Mouse (Mus musculus) forebrain, embryonic 11.5 days (tissue): ENCODE data around the gene Sulf2. TPM values are rescaled to one million over a fixed set of nuclear protein-coding genes. Genes with fewer than 3 reads are reported as not detected.

Source experiments
- ATAC-seq: fragments of 200-750 bp; cut with Nextera tagmentation; replicated peaks from 2 replicates; pipeline ENCODE4 v1.8.0; 2017; ENCODE audit warnings: moderate TSS enrichment; ENCODE audit not compliant: low FRiP score
- DNase-seq: peaks from one replicate; pipeline ENCODE4 v3.0.0-alpha.2; 2017; ENCODE audit warnings: low spot score
- H3K27ac ChIP-seq: fragments of 300-500 bp; sonication (generic); 2 replicates; pipeline ENCODE4 v1.5.1; 2014; ENCODE audit warnings: low read depth, low read length
- H3K27me3 ChIP-seq: fragments of 300-500 bp; sonication (generic); 2 replicates; pipeline ENCODE4 v1.6.1; 2014; ENCODE audit warnings: mild to moderate bottlenecking, low read length, mixed read lengths; ENCODE audit not compliant: control insufficient read depth, insufficient read depth
- H3K36me3 ChIP-seq: fragments of 300-500 bp; sonication (generic); 2 replicates; pipeline ENCODE4 v1.6.1; 2014; ENCODE audit warnings: mild to moderate bottlenecking, low read length, moderate library complexity, mixed read lengths; ENCODE audit not compliant: control insufficient read depth, insufficient read depth
- H3K4me1 ChIP-seq: fragments of 300-500 bp; sonication (generic); replicated peaks from 2 replicates; pipeline ENCODE4 v1.6.1; 2014; ENCODE audit warnings: low read length, mixed read lengths; ENCODE audit not compliant: control insufficient read depth, insufficient read depth
- H3K4me2 ChIP-seq: fragments of 300-500 bp; sonication (generic); 2 replicates; pipeline ENCODE4 v1.6.1; 2014; ENCODE audit warnings: low read depth, mild to moderate bottlenecking, low read length, moderate library complexity, mixed read lengths; ENCODE audit not compliant: severe bottlenecking
- H3K4me3 ChIP-seq: fragments of 300-500 bp; sonication (generic); 2 replicates; pipeline ENCODE4 v1.5.1; 2014; ENCODE audit warnings: low read depth, low read length
- H3K9ac ChIP-seq: fragments of 300-500 bp; sonication (generic); 2 replicates; pipeline ENCODE4 v1.6.1; 2014; ENCODE audit warnings: low read length
- H3K9me3 ChIP-seq: fragments of 300-500 bp; sonication (generic); 2 replicates; pipeline ENCODE4 v1.6.1; 2016; ENCODE audit warnings: low read length, mixed read lengths; ENCODE audit not compliant: control insufficient read depth
- whole genome bisulfite sequencing: fragments of 180-500 bp; shearing (Covaris S2); extraction: QIAGEN DNeasy Blood & Tissue Kit; methylation state at CpG from one replicate; pipeline ENCODE4 v1.1.7; 2014; 5-methylcytosine and 5-hydroxymethylcytosine counted together
- polyA plus RNA-seq: library from polyadenylated mRNA; unstranded; fragments of >200 nt; fragmentation: Nextera tagmentation; extraction: Ambion mirVana; gene quantifications from 2 replicates; pipeline ENCODE4 v1.2.1, GENCODE M21; 2014

The Sulf2 gene
- polyA plus RNA-seq, 1 experiment from 2014 or later, result 97.9 TPM

DNA sequence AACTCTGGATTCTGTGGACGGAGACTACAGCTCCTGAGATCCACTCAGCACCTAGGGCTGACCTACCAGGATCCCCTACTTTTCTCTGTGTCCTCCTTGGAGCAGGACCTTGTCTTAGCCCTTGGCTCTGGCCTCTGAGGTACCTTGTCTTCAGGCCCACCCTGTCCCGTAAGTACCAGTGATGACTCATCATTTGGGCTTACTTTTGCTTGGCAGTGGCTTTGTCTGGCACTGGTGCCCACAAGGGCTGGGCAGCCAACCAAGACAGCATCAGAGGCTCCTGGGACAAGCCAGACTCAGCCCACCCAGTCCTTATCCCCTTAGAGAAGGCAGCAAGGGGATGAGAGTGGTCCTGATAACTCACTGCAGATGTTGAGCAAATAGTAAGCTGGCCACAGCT is 11.9 kb upstream of the Sulf2 start:
- Histone ChIP-seq H3K9ac (no peak overlapping the region), H3K4me3 (no peak overlapping the region), H3K27me3 (no peaks in the 10 kb centered on the region), H3K36me3 (no peaks in the 10 kb centered on the region), H3K27ac (no peak overlapping the region), H3K4me1 (no peaks in the 10 kb centered on the region; the same call in 1 of the 2 replicates), H3K9me3 (no peaks in the 10 kb centered on the region), H3K4me2 (no peak overlapping the region)
- WGBS, result 90% methylated on average over 2 of the region's 2 CpGs
- DNase-seq (no peak), ATAC-seq (no peak)

DNA sequence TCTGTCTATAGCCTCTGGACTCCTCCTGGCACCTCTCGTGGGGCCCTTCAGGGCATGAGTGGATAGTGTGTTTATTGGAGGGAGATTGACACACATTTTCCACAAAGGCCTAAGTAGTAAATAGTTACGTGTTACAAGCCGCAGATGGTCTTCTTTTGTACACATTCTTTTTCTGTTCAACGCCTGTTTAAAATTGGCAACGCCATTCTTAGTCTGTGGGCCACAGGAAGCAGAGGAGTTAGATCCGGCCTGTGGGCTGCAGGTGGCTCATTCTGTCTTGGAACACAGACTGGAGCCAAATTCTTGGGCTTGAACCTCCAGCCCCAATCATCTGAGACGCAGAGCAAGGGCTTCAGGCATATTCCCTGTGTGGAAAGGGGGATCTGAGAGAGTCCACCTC is 9.9 kb upstream of the Sulf2 start:
- WGBS, result 80% methylated on average over 7 of the region's 7 CpGs
- H3K36me3 ChIP-seq, result no peaks in the 10 kb centered on the region
- ATAC-seq (no peak), DNase-seq (no peak)
- H3K27ac ChIP-seq, result no peak overlapping the region
- no peaks in the 10 kb centered on the region; the same call in 1 of the 2 replicates for H3K4me1 ChIP-seq
- H3K4me3 ChIP-seq, result no peak overlapping the region
- no peaks in the 10 kb centered on the region for H3K9me3 ChIP-seq
- H3K4me2 ChIP-seq, result no peak overlapping the region
- no peaks in the 10 kb centered on the region for H3K27me3 ChIP-seq
- no peak overlapping the region for H3K9ac ChIP-seq

DNA sequence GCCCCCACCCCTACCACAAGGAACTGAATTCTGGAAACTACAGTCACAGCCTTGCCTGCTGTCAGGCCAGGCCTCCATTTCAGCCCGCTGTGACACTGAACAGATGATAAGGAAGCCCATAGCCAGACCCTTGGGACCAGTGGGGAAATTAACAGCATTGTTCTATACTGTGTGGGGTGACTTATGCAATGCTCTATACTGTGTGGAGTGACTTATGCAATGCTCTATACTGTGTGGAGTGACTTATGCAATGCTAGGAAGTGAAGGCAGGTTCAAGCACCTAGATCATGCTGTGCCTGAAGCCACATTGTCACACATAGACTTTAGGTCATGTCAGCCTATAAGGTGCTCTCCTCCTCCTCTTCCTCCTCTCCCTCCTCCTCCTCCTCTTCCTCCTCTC is 9.1 kb upstream of the Sulf2 start:
- no peaks in the 10 kb centered on the region; the same call in 1 of the 2 replicates for H3K4me1 ChIP-seq
- no peak overlapping the region for H3K4me3 ChIP-seq
- H3K9ac ChIP-seq, result no peak overlapping the region
- H3K27me3 ChIP-seq, result no peaks in the 10 kb centered on the region
- DNase-seq (no peak), ATAC-seq (no peak)
- H3K9me3 ChIP-seq, result no peaks in the 10 kb centered on the region
- H3K4me2 ChIP-seq, result no peak overlapping the region
- no peak overlapping the region for H3K27ac ChIP-seq
- WGBS, result 96% methylated on average over 1 of the region's 1 CpGs
- no peaks in the 10 kb centered on the region for H3K36me3 ChIP-seq

DNA sequence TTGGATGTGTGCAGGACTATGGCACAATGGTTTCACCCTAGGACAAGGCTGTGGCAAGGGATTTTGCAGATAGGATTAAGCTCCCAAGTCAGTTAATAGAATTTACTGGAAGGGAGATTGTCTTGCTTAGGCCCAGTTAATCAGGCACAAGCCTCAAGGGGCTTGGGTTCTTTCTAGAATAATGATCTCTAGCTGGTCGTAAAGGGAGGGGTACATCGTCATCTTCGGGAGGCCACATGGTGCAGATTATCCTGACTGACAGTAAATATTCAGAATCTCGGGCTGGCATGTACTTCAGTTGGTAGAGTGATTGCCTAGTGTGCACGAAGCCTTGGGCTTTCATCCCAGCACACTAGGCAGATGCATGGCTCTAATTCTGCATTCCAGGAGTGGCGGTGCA is 8.5 kb upstream of the Sulf2 start:
- Histone ChIP-seq H3K36me3 (no peaks in the 10 kb centered on the region), H3K9me3 (no peaks in the 10 kb centered on the region), H3K27ac (no peak overlapping the region), H3K27me3 (no peaks in the 10 kb centered on the region), H3K4me2 (no peak overlapping the region), H3K4me3 (no peak overlapping the region), H3K9ac (no peak overlapping the region), H3K4me1 (no peaks in the 10 kb centered on the region; the same call in 1 of the 2 replicates)
- ATAC-seq, result no peak
- WGBS, result 68% methylated on average over 6 of the region's 6 CpGs
- no peak for DNase-seq

DNA sequence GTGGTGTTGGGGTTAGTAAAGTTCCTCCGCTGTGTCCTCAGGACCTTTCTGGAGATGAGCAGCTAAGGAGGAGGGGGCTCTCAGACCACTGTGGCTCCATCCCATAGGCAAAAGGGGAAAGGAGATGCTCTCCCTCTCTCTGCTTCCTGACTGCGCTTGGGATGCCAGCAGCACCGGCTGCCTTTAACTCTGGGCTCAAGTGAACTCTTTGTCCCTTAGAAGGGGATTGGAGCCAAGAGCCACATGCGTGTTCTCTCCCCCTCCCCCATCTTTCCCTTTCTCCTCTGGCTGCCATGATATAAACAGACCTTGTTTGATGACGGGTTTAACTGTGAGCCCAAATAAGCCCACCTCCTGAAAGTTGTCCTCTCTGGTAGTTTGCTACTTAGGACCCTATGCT is 7.8 kb upstream of the Sulf2 start:
- Histone ChIP-seq H3K4me3 (no peak overlapping the region), H3K4me2 (no peak overlapping the region), H3K4me1 (no peaks in the 10 kb centered on the region; the same call in 1 of the 2 replicates), H3K27me3 (no peaks in the 10 kb centered on the region), H3K36me3 (no peaks in the 10 kb centered on the region), H3K27ac (no peak overlapping the region), H3K9me3 (no peaks in the 10 kb centered on the region), H3K9ac (no peak overlapping the region)
- WGBS, result 83% methylated on average over 5 of the region's 5 CpGs
- ATAC-seq (no peak), DNase-seq (no peak)

DNA sequence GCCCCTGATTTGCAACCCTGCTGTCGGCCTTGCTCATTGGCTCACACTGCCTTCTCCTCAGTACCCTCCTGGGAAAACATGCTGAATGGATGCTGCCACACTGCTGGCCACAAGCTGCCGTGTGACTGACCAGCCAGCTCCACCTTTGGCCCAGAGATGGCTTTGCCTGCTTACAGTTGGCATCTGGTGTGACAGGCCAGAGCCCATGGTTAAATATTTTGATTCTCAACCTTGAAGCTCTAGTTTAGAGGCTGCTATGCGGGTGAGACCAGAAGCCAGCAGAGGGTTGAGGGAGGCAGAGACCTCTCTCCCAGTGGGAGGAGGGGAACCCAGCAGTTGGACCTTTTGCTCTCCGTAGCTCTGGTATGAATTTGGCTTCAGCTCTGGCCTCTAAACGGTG is 6.7 kb upstream of the Sulf2 start:
- ATAC-seq (no peak), DNase-seq (no peak)
- Histone ChIP-seq H3K36me3 (no peaks in the 10 kb centered on the region), H3K4me1 (no peaks in the 10 kb centered on the region), H3K4me2 (no peak overlapping the region), H3K4me3 (no peak overlapping the region), H3K9me3 (no peaks in the 10 kb centered on the region), H3K27me3 (no peaks in the 10 kb centered on the region), H3K9ac (no peak overlapping the region), H3K27ac (no peak overlapping the region)
- 83% methylated on average over 5 of the region's 5 CpGs for WGBS

DNA sequence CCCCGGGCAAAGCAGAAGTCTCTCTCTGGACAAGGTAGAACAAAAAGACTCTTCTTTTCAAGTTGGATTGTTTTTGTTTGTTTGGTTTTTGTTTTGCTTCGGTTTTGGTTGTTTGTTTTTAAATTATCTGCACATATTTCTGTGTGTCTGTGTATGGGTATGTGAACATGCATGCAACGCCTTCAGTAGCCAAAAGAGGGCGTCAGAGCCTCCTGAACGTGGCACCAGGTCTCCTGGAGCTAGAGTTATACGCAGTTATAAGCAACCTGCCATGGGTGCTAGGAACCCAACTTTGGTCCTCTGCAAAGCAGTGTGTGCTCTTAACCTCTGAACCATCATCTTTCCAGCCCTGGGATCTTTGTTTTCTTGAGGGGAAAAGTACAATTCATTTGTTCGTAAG is 3.8 kb upstream of the Sulf2 start:
- DNase-seq (no peak), ATAC-seq (no peak)
- Histone ChIP-seq H3K27me3 (no peaks in the 10 kb centered on the region), H3K9ac (no peak overlapping the region), H3K36me3 (no peaks in the 10 kb centered on the region), H3K4me3 (no peak overlapping the region), H3K4me1 (peaks cover 8% of the 10 kb centered on the region), H3K27ac (no peak overlapping the region), H3K9me3 (no peaks in the 10 kb centered on the region), H3K4me2 (no peak overlapping the region)
- 89% methylated on average over 7 of the region's 7 CpGs for WGBS

DNA sequence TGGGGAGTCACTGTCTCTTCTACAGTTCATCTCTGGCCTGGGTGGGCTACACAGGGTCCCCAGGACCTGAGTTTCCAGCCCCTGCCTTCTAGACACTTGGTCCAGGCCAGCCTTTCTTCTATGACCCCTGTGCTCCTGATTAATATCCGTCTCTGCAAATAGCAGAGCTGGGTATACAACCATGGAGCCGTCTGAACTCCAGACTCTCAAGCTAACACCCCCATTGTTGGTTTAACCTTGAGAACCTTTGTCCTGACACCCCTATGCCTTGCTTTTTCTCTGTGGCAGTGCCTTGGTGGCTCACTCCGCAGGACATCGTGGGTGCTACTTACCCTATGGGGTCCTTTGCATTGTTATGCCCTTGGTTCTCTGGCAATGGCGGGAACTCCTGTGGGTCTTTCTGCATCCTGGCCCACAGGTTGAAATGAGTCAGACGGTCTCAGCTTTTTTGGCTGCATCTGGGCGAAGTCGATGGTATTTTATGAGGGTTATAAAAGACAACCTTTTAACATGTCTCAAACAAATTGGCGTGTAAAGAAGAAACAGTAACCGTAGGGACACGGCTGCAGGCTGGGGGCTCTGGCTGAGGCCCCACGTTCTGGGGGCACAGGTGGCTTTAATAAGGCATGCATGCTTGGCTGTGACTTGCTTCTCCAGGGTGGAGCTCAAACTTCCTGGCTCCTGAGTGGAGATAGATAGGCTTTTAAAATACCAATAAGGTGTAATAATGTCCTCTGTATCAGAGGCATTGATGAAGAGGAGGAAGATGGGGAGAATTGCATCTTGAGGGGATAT is 2.5 kb upstream of the Sulf2 start:
- Histone ChIP-seq H3K4me3 (no peak overlapping the region), H3K9ac (no peak overlapping the region), H3K27me3 (no peaks in the 10 kb centered on the region), H3K36me3 (no peaks in the 10 kb centered on the region), H3K27ac (no peak overlapping the region), H3K4me2 (no peak overlapping the region), H3K9me3 (no peaks in the 10 kb centered on the region), H3K4me1 (peaks cover 19% of the 10 kb centered on the region)
- WGBS, result 74% methylated on average over 12 of the region's 12 CpGs
- no peak for ATAC-seq
- no peak for DNase-seq

DNA sequence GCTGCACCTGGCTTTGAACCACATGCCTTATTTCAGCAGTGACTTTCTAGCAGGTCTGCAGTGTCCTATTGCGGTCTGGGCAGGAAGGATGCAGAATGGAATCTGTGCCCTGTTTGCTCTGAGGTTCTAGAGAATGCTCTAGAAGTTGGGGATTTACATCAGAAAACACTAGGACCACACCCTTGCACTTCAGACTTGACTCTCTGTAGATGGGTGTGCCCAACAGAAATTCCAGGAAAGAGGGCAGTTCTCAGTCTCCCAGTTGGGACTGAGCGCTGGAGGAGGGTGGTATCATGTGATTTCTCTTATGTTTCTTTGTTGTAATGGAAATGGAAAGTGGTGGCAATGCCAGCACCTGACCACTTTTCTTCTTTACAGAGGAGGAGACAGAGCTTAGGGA is 1.7 kb upstream of the Sulf2 start:
- Histone ChIP-seq H3K9me3 (no peaks in the 10 kb centered on the region), H3K4me2 (no peak overlapping the region), H3K36me3 (no peaks in the 10 kb centered on the region), H3K9ac (no peak overlapping the region), H3K27ac (no peak overlapping the region), H3K4me1 (peaks cover 26% of the 10 kb centered on the region), H3K27me3 (no peaks in the 10 kb centered on the region), H3K4me3 (no peak overlapping the region)
- DNase-seq (no peak), ATAC-seq (no peak)
- WGBS, result 93% methylated on average over 2 of the region's 2 CpGs
